Mouse (Mus musculus) frontal cortex, postnatal 10 days (tissue): Measurements from ENCODE around the gene Gsn.

Experiments
- DNase-seq, 2 experiments: peaks; one replicate each; pipeline ENCODE4 v3.0.0; 2022; ENCODE audit warnings: low spot score in 2 of 2, mixed read lengths in 1 of 2

Gene Gsn

GRCm38 (mm10) chr2:35255885-35256833 lies at the start of gene Gsn:
Gsn (plus strand) TSS chr2:35256380.
- DNase-seq, result peak in 1 of 2 experiments; percentile 60

DNA sequence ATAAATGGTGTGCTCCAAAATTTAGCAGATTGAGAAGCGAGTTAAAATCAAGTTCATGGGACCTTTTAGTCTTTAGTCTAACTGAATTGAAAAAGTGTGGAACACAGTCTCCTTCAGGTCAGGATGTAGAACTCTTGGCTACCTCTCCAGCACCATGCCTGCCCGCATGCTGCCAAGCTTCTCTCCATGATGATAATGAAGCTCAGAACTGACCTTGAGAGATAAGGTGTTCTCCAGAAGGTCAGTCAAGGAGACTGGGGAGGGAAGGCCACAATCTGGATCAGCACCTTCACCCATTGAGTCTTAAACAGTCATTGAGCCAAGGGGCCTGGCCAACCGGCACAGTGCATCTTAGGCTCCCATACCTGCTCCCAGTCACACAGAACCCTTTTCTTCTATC lies 49.4 kb upstream of the Gsn start:
- no peak for DNase-seq

DNA sequence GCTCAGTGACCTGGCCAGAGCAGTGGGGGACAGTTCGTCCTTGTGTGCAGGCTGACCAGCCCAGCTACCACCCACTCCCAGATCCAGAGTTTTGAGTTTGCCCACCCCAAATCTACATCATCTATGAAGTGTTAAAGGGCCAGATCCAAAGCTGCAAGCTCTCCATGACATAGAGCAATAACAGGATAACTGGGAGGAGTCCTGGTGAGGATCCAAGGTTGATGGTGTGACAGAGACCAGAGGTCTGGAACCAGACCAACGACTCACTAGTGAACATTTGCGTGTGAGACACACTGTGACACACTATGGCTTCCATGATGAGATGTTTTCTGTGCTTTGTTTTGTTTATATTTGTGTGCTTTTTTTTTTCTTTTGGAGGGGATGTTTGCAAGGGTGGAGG lies 48.1 kb upstream of the Gsn start:
- no peak for DNase-seq

- DNase-seq, result no peak
Measured at GRCm38 (mm10) chr2:35208931-35209665, 47.1 kb upstream of the Gsn start.

DNA sequence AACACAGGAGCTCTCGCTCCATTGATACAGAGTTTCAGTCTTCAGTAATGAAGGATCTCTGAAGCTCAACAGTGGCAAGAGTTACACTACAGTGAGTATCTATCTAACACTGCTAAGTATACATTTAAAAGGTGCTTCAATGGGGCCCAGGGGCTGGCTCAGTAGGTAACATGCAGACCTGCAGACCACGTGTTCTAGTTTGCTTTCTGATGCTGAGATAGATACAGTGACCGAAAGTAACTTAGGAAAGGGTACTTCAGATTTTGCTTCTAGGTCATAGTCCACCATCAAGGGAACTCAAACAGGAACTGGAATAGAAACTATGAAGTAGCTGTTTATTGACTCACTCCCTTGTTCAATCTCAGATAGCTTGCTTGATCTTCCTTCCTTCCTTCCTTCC lies 44.5 kb upstream of the Gsn start:
- no peak for DNase-seq

DNA sequence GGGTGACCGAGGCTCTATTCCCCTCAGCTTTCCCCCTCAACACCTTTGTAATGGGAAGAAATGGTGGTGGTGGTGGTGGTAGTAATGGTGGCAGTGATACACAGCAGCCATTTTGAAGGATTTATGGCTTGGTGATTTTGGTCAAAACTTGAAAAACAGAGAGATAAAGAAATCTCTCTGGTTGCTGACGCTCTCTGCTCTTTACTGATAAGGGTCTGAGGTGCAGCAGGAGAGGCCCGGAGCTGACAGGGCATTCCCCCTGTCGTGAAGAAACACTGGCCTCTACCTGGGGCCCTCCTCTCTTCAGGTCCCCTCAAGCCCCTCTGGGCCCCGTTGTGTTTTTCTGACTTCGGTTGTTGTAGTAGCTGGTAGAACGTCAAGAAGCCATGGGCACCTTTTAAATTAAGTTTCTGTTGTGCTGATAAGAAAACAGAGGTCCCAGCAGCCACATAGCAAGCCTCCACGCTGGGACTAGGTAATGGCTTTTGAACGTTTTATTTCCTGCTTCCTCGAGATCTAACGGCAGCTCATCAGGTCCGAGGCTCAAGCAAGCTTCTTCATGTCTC lies 42.8 kb upstream of the Gsn start:
- no peak for DNase-seq

GRCm38 (mm10) chr2:35214881-35215358 lies 41.3 kb upstream of the Gsn start:
- DNase-seq, result peak; percentile 68 to 82

- no peak for DNase-seq
Measured at GRCm38 (mm10) chr2:35215363-35215762, 40.8 kb upstream of the Gsn start.

DNA sequence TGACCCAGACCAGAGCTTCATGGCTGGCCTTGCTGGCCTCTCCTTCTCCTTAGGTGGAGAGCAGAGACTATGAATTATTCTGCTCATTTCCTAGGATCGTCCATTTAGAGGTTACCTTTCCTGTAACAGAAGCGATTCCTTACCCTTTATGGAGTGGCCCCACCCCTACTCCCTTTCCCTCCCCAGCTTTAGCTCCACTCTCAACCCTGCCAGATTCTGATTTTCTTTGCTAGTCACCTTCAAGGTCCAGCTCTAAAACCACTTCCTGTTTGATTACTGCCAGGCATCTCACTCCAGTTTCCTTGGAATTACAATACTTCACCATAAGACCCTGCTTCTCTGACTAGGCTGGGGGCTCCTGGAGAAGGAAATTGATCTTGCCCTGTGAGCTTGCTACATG lies 39.5 kb upstream of the Gsn start:
- no peak for DNase-seq

DNA sequence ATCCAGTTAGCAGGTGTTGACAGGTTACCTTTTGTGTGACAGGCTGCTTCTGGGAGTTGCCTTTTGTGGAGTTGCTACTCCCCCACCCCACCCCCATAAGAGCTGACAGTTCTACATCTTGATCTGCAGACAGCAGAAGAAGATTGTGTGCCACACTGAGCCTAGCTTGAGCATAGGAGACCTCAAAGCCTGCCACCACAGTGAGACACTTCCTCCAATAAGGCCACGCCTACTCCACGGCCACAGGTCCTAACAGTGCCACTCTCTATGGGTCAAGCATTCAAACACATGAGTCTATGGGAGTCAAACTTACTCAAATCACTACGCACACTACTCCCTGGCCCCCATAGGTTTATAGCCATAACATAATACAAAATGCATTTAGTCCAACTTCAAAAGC lies 37.4 kb upstream of the Gsn start:
- DNase-seq, result no peak

DNA sequence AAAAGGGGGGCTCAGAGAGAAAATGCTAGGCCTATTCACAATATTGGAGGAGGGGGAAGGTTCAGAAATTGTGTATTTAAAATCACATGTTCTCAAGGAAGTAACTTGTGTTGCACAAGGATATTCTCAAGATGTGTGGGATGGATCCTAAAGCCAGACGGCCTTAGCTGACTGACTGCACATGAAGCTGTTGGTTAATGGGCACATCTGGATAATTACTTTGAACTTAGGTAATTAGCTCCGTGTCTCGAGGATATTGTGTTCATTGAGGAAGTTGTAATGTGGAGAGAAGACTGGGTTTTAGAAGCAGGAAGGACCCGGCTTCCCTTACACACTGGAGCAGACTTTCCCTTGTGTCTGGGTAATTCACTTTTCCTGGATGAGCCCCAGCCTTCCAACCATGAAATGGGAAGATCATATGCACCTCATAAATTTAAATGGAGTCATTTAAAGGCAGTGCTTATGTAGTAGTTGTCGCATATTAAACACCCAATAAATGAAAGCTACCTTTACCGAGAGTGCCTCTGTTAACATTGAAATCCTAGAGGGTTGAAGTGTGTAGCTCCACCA lies 33.3 kb upstream of the Gsn start:
- DNase-seq, result no peak

GRCm38 (mm10) chr2:35224285-35224684 lies 31.9 kb upstream of the Gsn start:
- DNase-seq, result no peak

GRCm38 (mm10) chr2:35228145-35228544 lies 28.0 kb upstream of the Gsn start:
- DNase-seq, result no peak

- no peak for DNase-seq
Measured at GRCm38 (mm10) chr2:35230215-35230614, 26.0 kb upstream of the Gsn start.

DNA sequence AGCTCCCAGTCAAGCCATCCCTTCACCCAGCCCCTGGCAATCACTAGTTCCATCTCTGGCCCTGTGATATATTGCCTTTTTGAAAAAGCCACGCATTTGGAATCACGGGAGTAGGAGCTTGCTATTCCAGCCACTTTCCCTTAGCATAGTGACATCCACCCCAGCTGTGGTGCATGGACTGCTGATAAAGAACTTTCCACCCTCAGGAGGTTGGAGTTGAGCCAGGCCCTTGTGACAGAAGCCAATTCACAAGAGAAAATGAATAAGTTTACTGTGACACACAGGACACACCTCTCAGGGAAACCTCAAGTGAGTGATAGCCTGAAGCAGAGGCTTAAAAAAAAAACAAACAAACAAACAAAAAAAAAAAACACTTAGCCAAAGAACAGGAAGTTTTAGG lies 24.3 kb upstream of the Gsn start:
- no peak for DNase-seq

GRCm38 (mm10) chr2:35232595-35233445 lies 23.4 kb upstream of the Gsn start:
- no peak for DNase-seq

DNA sequence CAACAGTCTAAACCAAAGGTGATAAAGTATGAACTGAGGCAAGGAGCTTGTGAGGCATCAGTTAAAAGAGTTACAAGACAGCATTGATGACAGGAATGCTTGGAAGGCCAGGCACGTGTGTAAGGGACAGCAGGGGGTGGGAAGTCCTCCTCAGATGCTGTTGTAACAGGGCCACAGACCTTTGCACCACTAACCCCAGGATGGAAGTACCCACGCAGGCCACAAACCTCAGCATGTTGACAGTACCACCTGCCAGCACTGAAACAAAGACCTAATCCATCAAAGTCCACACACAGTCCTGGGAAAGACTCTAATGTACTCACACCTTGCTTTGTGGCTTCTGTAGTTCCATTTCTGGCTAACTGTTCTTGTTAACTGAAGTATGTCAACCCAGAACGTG lies 22.3 kb upstream of the Gsn start:
- DNase-seq, result no peak

DNA sequence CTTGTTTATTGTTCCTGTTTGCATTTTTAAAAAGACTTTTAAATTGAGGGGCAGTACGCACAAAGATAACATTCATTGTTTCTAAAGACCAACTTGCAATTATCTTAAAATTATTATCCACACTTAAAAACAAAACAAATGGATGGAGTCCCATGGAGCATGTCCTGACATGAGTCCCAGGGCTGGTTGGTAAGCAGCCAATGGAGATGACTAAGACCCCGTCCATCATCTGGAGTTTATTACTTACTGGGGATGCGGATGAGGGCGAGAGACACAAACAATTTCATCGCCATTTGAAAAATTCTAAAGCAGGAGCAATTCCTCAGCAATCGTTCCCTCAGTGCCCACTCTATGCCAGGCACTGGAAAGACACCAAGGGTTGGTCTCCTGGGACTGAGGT lies 21.2 kb upstream of the Gsn start:
- no peak for DNase-seq

GRCm38 (mm10) chr2:35244241-35244640 lies 11.9 kb upstream of the Gsn start:
- no peak for DNase-seq

DNA sequence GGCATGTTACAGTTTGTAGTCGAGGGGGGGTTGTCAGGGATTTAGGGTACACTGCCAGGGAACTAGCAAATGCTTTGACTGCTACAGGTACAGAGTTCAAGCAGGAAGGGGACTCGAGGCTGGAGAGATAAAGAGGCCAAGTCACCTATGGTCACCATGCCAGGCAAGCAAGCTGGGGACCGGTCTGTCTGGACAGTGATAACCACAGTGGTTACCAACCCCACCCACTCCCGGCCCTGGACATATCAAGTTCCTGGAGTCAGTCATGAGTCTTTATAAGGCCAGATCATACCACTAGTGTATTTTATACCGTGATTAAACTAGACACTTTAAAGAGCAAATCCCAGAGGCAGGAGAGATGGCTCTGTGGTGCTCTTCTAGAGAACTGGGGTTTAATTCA lies 8.4 kb upstream of the Gsn start:
- DNase-seq, result no peak

GRCm38 (mm10) chr2:35252733-35253132 lies 3.4 kb upstream of the Gsn start:
- no peak for DNase-seq
